Mouse (Mus musculus) kidney, adult 2 months (tissue): ENCODE measurements at regions not wholly inside any gene's neighbourhood (a gene's known extent, or its start where the extent isn't known, plus 50 kb on each side); places are given as distances from the start of the nearest gene placed in this dataset.
A peak's percentile ranks its signal among the peaks of the same experiment; 100 is the strongest.

Experiments used
- DNase-seq: peaks from one replicate; pipeline ENCODE4 v3.0.0; 2021
- H3K27ac ChIP-seq: fragments of 200-500 bp; 2 replicates; pipeline ENCODE4 v1.5.1; 2012; ENCODE audit warnings: low read depth, low read length, control low read depth, inconsistent platforms; ENCODE audit not compliant: insufficient read depth
- H3K27me3 ChIP-seq: fragments of 200-500 bp; replicated peaks from 2 replicates; pipeline ENCODE4 v1.6.1; 2012; ENCODE audit warnings: mild to moderate bottlenecking, moderate library complexity, low read length, inconsistent platforms; ENCODE audit not compliant: control insufficient read depth, insufficient read depth
- H3K36me3 ChIP-seq: fragments of 200-500 bp; 2 replicates; pipeline ENCODE4 v1.6.1; 2012; ENCODE audit warnings: mild to moderate bottlenecking, moderate library complexity, low read length, inconsistent platforms; ENCODE audit not compliant: control insufficient read depth, insufficient read depth
- H3K4me1 ChIP-seq: fragments of 200-500 bp; 2 replicates; pipeline ENCODE4 v1.6.1; 2011; ENCODE audit warnings: low read length; ENCODE audit not compliant: control insufficient read depth, insufficient read depth
- H3K4me3 ChIP-seq: fragments of 200-500 bp; 2 replicates; pipeline ENCODE4 v1.5.1; 2011; ENCODE audit warnings: mild to moderate bottlenecking, low read depth, low read length, control low read depth; ENCODE audit not compliant: insufficient read depth
- CTCF ChIP-seq: fragments of 200-500 bp; conservative IDR thresholded peaks from 2 replicates; pipeline ENCODE4 v1.5.1; 2011; ENCODE audit warnings: low read depth, mild to moderate bottlenecking, control low read depth, low read length, moderate library complexity, mixed read lengths; ENCODE audit not compliant: insufficient read depth, insufficient read length
- POLR2A ChIP-seq: fragments of 200-500 bp; IDR thresholded peaks from one replicate; pipeline ENCODE4 v1.6.1; 2011; ENCODE audit warnings: low read depth, low read length, control low read depth
- WGBS: fragments of 180-500 bp; shearing (Covaris S2); methylation state at CpG from one replicate; pipeline ENCODE4 v1.1.7; 2018; 5-methylcytosine and 5-hydroxymethylcytosine counted together

GRCm38 (mm10) chr19:44684061-44684514 is 71.8 kb upstream of the Pax2 start:
- WGBS = 2% methylated on average over 48 of the region's 48 CpGs
- Histone ChIP-seq H3K27me3 (peaks cover 5% of the 10 kb centered on the region), H3K36me3 (no peaks in the 10 kb centered on the region), H3K4me1 (no peaks in the 10 kb centered on the region), H3K27ac (no peak overlapping the region), H3K4me3 (no peak overlapping the region)
- TF ChIP-seq CTCF (peak; percentile 42), POLR2A (no peak)
- peak; percentile 29 for DNase-seq

- H3K4me3 ChIP-seq = no peak overlapping the region
- no peaks in the 10 kb centered on the region for H3K4me1 ChIP-seq
- H3K36me3 ChIP-seq = no peaks in the 10 kb centered on the region
- TF ChIP-seq POLR2A = no peak
- no peak for TF ChIP-seq CTCF
- peaks cover 5% of the 10 kb centered on the region for H3K27me3 ChIP-seq
- no peak overlapping the region for H3K27ac ChIP-seq
- 53% methylated on average over 7 of the region's 7 CpGs for WGBS
- DNase-seq = no peak
Observed at GRCm38 (mm10) chr19:44686061-44686460, 69.8 kb upstream of the Pax2 start.

GRCm38 (mm10) chr19:44692396-44692795 is 63.4 kb upstream of the Pax2 start:
- H3K27me3 ChIP-seq = no peaks in the 10 kb centered on the region
- peak; percentile 76 for DNase-seq
- H3K4me3 ChIP-seq = no peak overlapping the region
- no peaks in the 10 kb centered on the region for H3K36me3 ChIP-seq
- WGBS = 1% methylated on average over 17 of the region's 17 CpGs
- no peak overlapping the region for H3K27ac ChIP-seq
- H3K4me1 ChIP-seq = no peaks in the 10 kb centered on the region
- TF ChIP-seq POLR2A (no peak), CTCF (no peak)

DNA sequence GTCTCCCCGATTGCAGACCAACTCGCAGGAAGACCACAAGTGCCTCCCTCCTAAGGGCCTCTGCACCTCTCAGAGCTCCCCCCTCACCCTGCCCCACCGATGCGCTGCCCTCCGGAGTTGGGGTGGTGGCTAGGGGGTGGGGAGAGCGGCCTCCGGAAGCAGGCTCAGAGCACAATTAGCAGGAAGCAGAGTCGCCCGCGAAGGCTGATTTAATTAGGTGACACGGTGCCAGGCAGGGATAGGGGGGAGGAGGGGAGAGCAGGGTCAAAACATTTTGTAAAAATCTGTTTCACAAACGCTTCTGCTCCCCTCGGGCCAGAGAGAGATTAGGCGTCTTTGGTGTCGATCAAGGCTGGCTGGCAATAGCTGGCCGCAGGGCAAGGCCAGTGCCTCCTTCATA is 63.0 kb upstream of the Pax2 start:
- no peaks in the 10 kb centered on the region for H3K4me1 ChIP-seq
- H3K27me3 ChIP-seq = no peaks in the 10 kb centered on the region
- TF ChIP-seq POLR2A = no peak
- no peak overlapping the region for H3K27ac ChIP-seq
- no peak for DNase-seq
- no peaks in the 10 kb centered on the region for H3K36me3 ChIP-seq
- no peak overlapping the region for H3K4me3 ChIP-seq
- WGBS = 4% methylated on average over 16 of the region's 16 CpGs

DNA sequence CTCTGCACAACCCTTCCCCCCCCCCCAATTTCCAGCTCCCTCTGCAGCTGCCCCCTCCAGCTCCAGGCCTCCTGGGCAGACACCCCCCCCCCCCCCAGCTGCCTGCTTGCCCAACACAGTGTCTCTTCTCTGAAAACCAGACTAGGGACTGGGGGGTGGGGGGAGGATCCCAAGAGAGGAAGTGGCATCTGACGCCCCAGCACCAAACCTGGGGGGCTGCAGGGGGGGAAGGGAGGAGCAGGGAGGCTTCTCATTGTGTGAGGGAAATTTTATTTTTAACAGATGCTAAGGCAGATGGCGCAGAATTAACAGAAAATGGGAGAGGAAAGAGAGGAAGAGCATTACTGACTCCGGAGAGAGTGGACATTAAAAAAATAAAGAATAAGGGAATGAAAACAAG is 60.5 kb upstream of the Pax2 start:
- H3K27me3 ChIP-seq = no peaks in the 10 kb centered on the region; the same call in 1 of the 2 replicates
- no peak for TF ChIP-seq CTCF
- TF ChIP-seq POLR2A = no peak
- DNase-seq = no peak

DNA sequence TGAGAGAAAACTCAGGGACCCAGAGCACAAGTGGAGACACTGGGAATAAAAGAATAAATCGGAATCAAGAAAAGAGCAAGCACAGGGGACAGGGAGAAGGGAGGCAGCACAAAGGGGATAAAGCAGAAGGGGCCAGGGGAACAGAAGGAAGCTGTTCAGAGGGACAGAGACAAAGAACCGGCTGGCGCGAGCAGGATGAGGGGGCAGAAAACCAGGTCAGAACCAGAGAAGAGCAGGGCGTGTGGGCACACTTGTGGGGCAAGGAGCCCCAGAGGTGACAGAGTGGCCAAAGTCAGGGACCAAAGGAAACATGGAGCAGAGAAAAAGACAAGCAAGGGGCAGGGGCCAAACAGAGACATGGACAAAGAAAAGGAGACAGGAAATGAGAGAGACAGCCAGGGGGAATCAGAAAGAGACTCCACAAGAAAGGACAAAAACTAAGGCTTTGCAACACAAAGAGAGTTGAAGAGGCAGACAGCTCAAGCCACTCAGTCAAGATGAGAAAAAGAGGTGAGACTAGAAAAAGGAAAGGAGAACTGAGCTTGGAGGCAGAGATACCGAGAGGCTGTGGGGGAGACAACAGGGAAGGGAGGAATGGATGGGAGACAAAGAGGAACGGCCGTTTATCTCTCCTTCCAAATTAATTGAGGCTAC is 59.7 kb upstream of the Pax2 start:
- no peak for TF ChIP-seq CTCF
- no peak for TF ChIP-seq POLR2A
- no peak for DNase-seq
- no peaks in the 10 kb centered on the region; the same call in 1 of the 2 replicates for H3K27me3 ChIP-seq
- no peaks in the 10 kb centered on the region for H3K36me3 ChIP-seq
- 23% methylated on average over 8 of the region's 8 CpGs for WGBS
- no peak overlapping the region for H3K4me3 ChIP-seq
- no peaks in the 10 kb centered on the region for H3K4me1 ChIP-seq
- H3K27ac ChIP-seq = no peak overlapping the region

More for the DNA sequence above, 60.5 kb upstream of the Pax2 start:
- Histone ChIP-seq H3K4me3 (no peak overlapping the region), H3K27ac (no peak overlapping the region), H3K4me1 (no peaks in the 10 kb centered on the region), H3K36me3 (no peaks in the 10 kb centered on the region)
- WGBS = 25% methylated on average over 3 of the region's 3 CpGs

DNA sequence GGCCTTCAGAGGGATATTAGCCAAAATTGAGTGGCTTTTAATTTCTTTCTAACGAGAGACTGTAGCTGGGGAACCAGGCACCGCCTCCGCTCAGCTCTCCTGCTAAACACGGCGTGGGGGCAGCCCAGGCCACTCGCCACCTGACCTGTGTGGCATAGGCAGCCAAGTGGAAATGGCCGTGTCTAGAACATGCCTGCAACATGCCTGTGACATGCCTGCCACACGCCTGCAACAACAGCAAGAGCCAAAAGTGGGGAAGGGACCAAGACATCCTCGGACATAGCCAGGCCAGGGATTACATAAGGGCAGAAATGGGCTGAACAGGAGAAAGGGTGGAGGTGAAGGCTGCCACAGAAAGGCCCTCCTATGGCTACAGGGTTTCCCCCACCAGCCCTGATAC is 59.1 kb upstream of the Pax2 start:
- no peak for TF ChIP-seq CTCF
- no peak for TF ChIP-seq POLR2A
- WGBS = 42% methylated on average over 9 of the region's 9 CpGs
- Histone ChIP-seq H3K4me3 (no peak overlapping the region), H3K4me1 (no peaks in the 10 kb centered on the region), H3K36me3 (no peaks in the 10 kb centered on the region), H3K27me3 (no peaks in the 10 kb centered on the region; the same call in 1 of the 2 replicates), H3K27ac (no peak overlapping the region)
- no peak for DNase-seq
